Mouse (Mus musculus): ENCODE data around the gene Ccdc66. TPM values are rescaled to one million over a fixed set of nuclear protein-coding genes. Genes with fewer than 3 reads are reported as not detected.

Gene Ccdc66
- polyA plus RNA-seq (2017; shearing (Covaris generic)) = 12.4 TPM

DNA sequence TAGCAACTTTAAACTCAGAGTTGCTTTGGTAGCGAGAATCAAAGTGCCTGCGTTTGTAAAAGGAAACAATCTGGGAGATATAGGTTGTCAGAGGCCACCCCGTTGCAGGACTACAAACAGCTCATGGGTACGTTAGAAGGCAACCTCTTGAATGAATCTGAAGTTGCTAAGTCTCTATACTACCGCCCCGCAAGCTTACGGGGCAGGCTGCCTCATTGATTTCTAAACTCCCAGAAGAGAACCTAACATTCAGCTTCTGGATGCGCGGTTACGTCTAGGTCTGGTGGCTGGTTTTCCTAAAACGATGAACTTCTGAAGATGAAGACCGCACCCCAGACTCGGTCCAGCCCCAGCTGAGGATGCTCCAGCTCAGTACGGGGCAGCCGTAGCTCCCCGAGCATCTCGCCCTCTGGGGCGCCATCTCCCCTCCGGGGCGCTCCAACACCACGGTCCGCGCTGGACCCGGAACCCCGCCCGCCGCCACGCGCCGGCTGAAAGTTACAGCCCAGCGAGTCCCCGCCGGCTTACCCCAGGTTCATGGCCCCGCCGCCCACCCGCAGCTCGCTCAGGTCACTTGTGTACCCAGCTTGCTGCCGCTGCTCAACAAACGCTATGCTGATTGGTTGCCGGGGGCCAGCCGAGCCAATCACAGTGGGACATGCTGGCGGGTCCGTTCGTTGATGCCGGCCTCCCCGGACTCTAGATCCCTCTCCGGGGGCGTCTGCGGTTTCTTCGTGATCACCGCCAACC is at the start of gene Ccdc66:
Ccdc66 (minus strand) TSS at position 567 of the 750 bp plus-strand sequence.

Other genes with a start within 250 kb of the Ccdc66 start
- gene Fam208a, start 79.6 kb downstream of the Ccdc66 start, polyA plus RNA-seq (2017; shearing (Covaris generic)) = 29.3 TPM
- not detected for gene Erc2, start 114.0 kb upstream of the Ccdc66 start, polyA plus RNA-seq (2017; shearing (Covaris generic))